Mouse (Mus musculus): ENCODE results near the gene Upk3b. TPM values are rescaled to one million over a fixed set of nuclear protein-coding genes. Genes with fewer than 3 reads are reported as not detected.

Upk3b gene
- polyA plus RNA-seq, 1 experiment from 2014 or later = 35.7 TPM

DNA sequence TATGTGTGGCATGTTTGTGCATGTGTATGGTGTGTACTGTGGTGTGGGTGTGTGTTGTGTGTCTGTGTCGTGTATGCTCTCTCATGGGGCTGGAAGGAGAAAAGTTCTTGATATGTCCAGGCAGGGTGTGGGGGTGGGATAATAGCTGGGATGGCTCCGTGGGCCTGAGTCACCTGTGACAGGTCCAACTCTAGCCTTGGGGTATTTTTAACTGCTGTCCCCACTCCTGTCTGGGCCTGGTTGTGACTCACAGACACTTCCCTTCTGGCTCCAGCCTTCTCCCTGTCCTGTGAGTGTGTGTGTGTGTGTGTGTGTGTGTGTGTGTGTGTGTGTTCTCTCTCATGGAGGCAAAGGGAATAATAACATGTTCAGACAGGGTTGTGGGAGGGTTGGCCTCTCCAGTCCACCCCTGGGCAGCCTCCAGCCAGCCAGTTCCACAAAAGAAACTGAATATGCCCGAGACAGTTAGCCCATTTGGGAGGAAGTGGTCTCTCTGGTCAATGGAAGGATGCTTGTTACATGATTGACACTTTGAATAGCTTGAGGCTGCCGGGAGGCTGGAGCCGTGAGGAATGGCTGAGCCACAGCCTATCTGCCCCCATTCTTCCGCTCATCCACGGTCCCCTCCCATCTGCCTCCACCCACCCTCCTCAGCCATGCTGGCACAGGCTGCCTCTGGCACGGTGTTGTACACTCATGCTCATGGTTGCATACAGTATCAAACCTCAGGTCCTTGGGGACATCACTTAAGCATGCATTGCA lies 56.1 kb downstream of the Upk3b start:
- Histone ChIP-seq H3K9ac (replicated peaks; ENCODE audit: low read depth) (no peak overlapping the region), H3K4me1 (ENCODE audit: insufficient read depth, low read depth, low read length) (no peaks in the 10 kb centered on the region), H3K4me2 (replicated peaks; ENCODE audit: low read depth, low read length) (no peak overlapping the region), H3K27me3 (replicated peaks; ENCODE audit: insufficient read depth, low read length) (no peaks in the 10 kb centered on the region), H3K36me3 (ENCODE audit: insufficient read depth, low read length) (no peaks in the 10 kb centered on the region), H3K4me3 (ENCODE audit: low read depth, low read length) (no peak overlapping the region), H3K9me3 (ENCODE audit: low read length) (no peaks in the 10 kb centered on the region), H3K27ac (ENCODE audit: low read length) (no peak overlapping the region)
- DNase-seq (ENCODE audit: low spot score) (no peak), ATAC-seq (no peak)
- TF ChIP-seq EP300 (IDR thresholded peaks at IDR 0.05) (no peak), CTCF (IDR thresholded peaks at IDR 0.05) (no peak)
- 60% methylated on average over 8 of the region's 8 CpGs for WGBS

DNA sequence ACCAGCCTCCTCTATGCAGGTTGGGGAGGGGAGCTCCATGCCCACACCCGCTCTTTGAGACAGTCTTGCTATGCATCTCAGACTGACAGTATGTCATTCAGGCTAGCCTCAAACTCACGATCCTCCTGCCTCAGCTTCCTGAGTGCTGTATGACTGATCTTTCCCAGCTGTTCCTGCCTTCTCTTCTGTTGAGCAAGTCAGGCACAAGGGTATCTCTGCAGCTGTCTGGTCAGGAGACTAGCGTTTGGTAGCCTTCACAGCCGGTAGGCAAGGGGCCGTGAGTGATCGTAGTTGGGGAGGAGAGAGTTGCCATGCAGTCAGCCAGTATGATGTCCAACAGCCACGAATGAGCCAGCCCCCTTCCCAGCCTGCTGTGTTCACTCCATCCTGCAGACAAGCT lies 56.8 kb downstream of the Upk3b start:
- no peak for DNase-seq (ENCODE audit: low spot score)
- WGBS = 58% methylated on average over 7 of the region's 7 CpGs
- H3K27me3 ChIP-seq (replicated peaks; ENCODE audit: insufficient read depth, low read length) = no peaks in the 10 kb centered on the region
- H3K4me3 ChIP-seq (ENCODE audit: low read depth, low read length) = no peak overlapping the region
- no peak for ATAC-seq
- no peak for TF ChIP-seq EP300 (IDR thresholded peaks at IDR 0.05)
- TF ChIP-seq CTCF (IDR thresholded peaks at IDR 0.05) = no peak
- H3K36me3 ChIP-seq (ENCODE audit: insufficient read depth, low read length) = no peaks in the 10 kb centered on the region
- no peak overlapping the region for H3K9ac ChIP-seq (replicated peaks; ENCODE audit: low read depth)
- no peaks in the 10 kb centered on the region for H3K4me1 ChIP-seq (ENCODE audit: insufficient read depth, low read depth, low read length)
- no peaks in the 10 kb centered on the region for H3K9me3 ChIP-seq (ENCODE audit: low read length)
- no peak overlapping the region for H3K27ac ChIP-seq (ENCODE audit: low read length)
- no peak overlapping the region for H3K4me2 ChIP-seq (replicated peaks; ENCODE audit: low read depth, low read length)

Other genes with a start within 250 kb of the Upk3b start
- gene Srrm3, start 231.6 kb upstream of the Upk3b start, polyA plus RNA-seq (2015; fragmentation: Nextera tagmentation; extraction: Ambion mirVana) = 0.05 TPM in 1 of 2 replicates, not detected in the other
- gene Hspb1, start 150.6 kb upstream of the Upk3b start, polyA plus RNA-seq (2015; fragmentation: Nextera tagmentation; extraction: Ambion mirVana) = 198 and 248 TPM in 2 replicates
- gene Ywhag, start 103.9 kb upstream of the Upk3b start, polyA plus RNA-seq (2015; fragmentation: Nextera tagmentation; extraction: Ambion mirVana) = 75.5 and 87.5 TPM in 2 replicates
- 1.8 and 2.5 TPM in 2 replicates for gene Ssc4d, start 64.0 kb upstream of the Upk3b start, polyA plus RNA-seq (2015; fragmentation: Nextera tagmentation; extraction: Ambion mirVana)
- 0.24 and 0.35 TPM in 2 replicates for gene Zp3, start 58.4 kb upstream of the Upk3b start, polyA plus RNA-seq (2015; fragmentation: Nextera tagmentation; extraction: Ambion mirVana)
- 18.9 and 21.6 TPM in 2 replicates for gene Dtx2, start 43.7 kb upstream of the Upk3b start, polyA plus RNA-seq (2015; fragmentation: Nextera tagmentation; extraction: Ambion mirVana)
- 1.1 and 1.2 TPM in 2 replicates for gene Upk3bl, start 16.0 kb downstream of the Upk3b start, polyA plus RNA-seq (2015; fragmentation: Nextera tagmentation; extraction: Ambion mirVana)
- gene Rasa4, start 45.4 kb downstream of the Upk3b start, polyA plus RNA-seq (2015; fragmentation: Nextera tagmentation; extraction: Ambion mirVana) = 2.0 and 2.8 TPM in 2 replicates
- gene Polr2j, start 78.1 kb downstream of the Upk3b start, polyA plus RNA-seq (2015; fragmentation: Nextera tagmentation; extraction: Ambion mirVana) = 175 and 184 TPM in 2 replicates
- 18.5 and 20.8 TPM in 2 replicates for gene Lrwd1, start 97.6 kb downstream of the Upk3b start, polyA plus RNA-seq (2015; fragmentation: Nextera tagmentation; extraction: Ambion mirVana)
- 13.5 and 13.9 TPM in 2 replicates for gene Alkbh4, start 97.7 kb downstream of the Upk3b start, polyA plus RNA-seq (2015; fragmentation: Nextera tagmentation; extraction: Ambion mirVana)
- 11.2 and 14.0 TPM in 2 replicates for gene Orai2, start 132.2 kb downstream of the Upk3b start, polyA plus RNA-seq (2015; fragmentation: Nextera tagmentation; extraction: Ambion mirVana)
- 32.9 and 37.7 TPM in 2 replicates for gene Prkrip1, start 160.5 kb downstream of the Upk3b start, polyA plus RNA-seq (2015; fragmentation: Nextera tagmentation; extraction: Ambion mirVana)
- 1.5 and 1.8 TPM in 2 replicates for gene Sh2b2, start 208.1 kb downstream of the Upk3b start, polyA plus RNA-seq (2015; fragmentation: Nextera tagmentation; extraction: Ambion mirVana)

Measured in lung, postnatal 0 days (tissue).